Mouse (Mus musculus) liver, adult 2 months (tissue): Measurements from ENCODE around the gene Mmp9.

Experiments
- CTCF ChIP-seq: fragments of 200-500 bp; IDR thresholded peaks from 2 replicates; pipeline ENCODE4 v1.5.1; 2011; ENCODE audit warnings: low read depth, low read length, control low read depth
- POLR2A ChIP-seq: fragments of 200-500 bp; IDR thresholded peaks from 2 replicates; pipeline ENCODE4 v1.6.1; 2011; ENCODE audit warnings: low read length, control low read depth; ENCODE audit not compliant: insufficient read depth; ENCODE audit errors: extremely low read depth

GRCm38 (mm10) chr2:164909100-164909499, 31.5 kb upstream of the Mmp9 start:
- TF ChIP-seq CTCF (no peak), POLR2A (no peak)
